Mouse (Mus musculus): ENCODE data around the gene Hils1.

Hils1 gene

GRCm38 (mm10) chr11:94988780-94989561, 21.6 kb downstream of the Hils1 start:
- in situ Hi-C loops (cut with MboI, MseI): no loop called here

GRCm38 (mm10) chr11:94989562-94990017, 22.2 kb downstream of the Hils1 start:
- in situ Hi-C loops (cut with MboI, MseI): no loop called here

GRCm38 (mm10) chr11:94990102-94990748, 22.8 kb downstream of the Hils1 start:
- in situ Hi-C loops (cut with MboI, MseI): no loop called here

- in situ Hi-C loops (cut with MboI, MseI): no loop called here
Measured at GRCm38 (mm10) chr11:94990749-94991577, 23.6 kb downstream of the Hils1 start, which contains the start of gene Ppp1r9b. Gene Ppp1r9b (plus strand): TSS chr11:94991035.

- in situ Hi-C loops (cut with MboI, MseI): no loop called here
Measured at GRCm38 (mm10) chr11:94991641-94992479, 24.5 kb downstream of the Hils1 start.

- in situ Hi-C loops (cut with MboI, MseI): no loop called here
Measured at GRCm38 (mm10) chr11:94992480-94992753, 25.0 kb downstream of the Hils1 start.

GRCm38 (mm10) chr11:94992754-94993606, 25.6 kb downstream of the Hils1 start:
- in situ Hi-C loops (cut with MboI, MseI): no loop called here

- in situ Hi-C loops (cut with MboI, MseI): no loop called here
Measured at GRCm38 (mm10) chr11:94994208-94994814, 26.9 kb downstream of the Hils1 start.

GRCm38 (mm10) chr11:94994947-94995772, 27.8 kb downstream of the Hils1 start:
- in situ Hi-C loops (cut with MboI, MseI): no loop called here

GRCm38 (mm10) chr11:94996101-94996500, 28.7 kb downstream of the Hils1 start:
- in situ Hi-C loops (cut with MboI, MseI): no loop called here

- in situ Hi-C loops (cut with MboI, MseI): no loop called here
Measured at GRCm38 (mm10) chr11:94996984-94997383, 29.6 kb downstream of the Hils1 start.

- in situ Hi-C loops (cut with MboI, MseI): no loop called here
Measured at GRCm38 (mm10) chr11:94997596-94997995, 30.2 kb downstream of the Hils1 start.

- in situ Hi-C loops (cut with MboI, MseI): no loop called here
Measured at GRCm38 (mm10) chr11:94998041-94998531, 30.7 kb downstream of the Hils1 start.

- in situ Hi-C loops (cut with MboI, MseI): no loop called here
Measured at GRCm38 (mm10) chr11:95000128-95000527, 32.7 kb downstream of the Hils1 start.

- in situ Hi-C loops (cut with MboI, MseI): no loop called here
Measured at GRCm38 (mm10) chr11:95000548-95000947, 33.2 kb downstream of the Hils1 start.

- in situ Hi-C loops (cut with MboI, MseI): no loop called here
Measured at GRCm38 (mm10) chr11:95001058-95001457, 33.7 kb downstream of the Hils1 start.

GRCm38 (mm10) chr11:95001584-95002347, 34.4 kb downstream of the Hils1 start:
- in situ Hi-C loops (cut with MboI, MseI): no loop called here

GRCm38 (mm10) chr11:95002705-95003104, 35.3 kb downstream of the Hils1 start:
- in situ Hi-C loops (cut with MboI, MseI): no loop called here

All from regulatory T cell (primary cell).